Mouse (Mus musculus) stomach, embryonic 14.5 days (tissue): Measurements from ENCODE around the gene Hsdl1. TPM values are rescaled to one million over a fixed set of nuclear protein-coding genes. Genes with fewer than 3 reads are reported as not detected.

ENCODE experiments used
- ATAC-seq: fragments of 200-750 bp; cut with Nextera tagmentation; 2 replicates; pipeline ENCODE4 v1.8.0; 2017; ENCODE audit warnings: low read depth, moderate TSS enrichment; ENCODE audit not compliant: insufficient number of reproducible peaks, insufficient read depth, low FRiP score
- H3K27ac ChIP-seq: fragments of 300-500 bp; sonication (generic); 2 replicates; pipeline ENCODE4 v1.5.1; 2014; ENCODE audit warnings: mild to moderate bottlenecking, low read length, moderate library complexity, mixed read lengths
- H3K27me3 ChIP-seq: fragments of 300-500 bp; sonication (generic); 2 replicates; pipeline ENCODE4 v1.6.1; 2014; ENCODE audit warnings: low read length, control low read depth, mixed read lengths; ENCODE audit not compliant: control insufficient read depth, insufficient read depth
- H3K36me3 ChIP-seq: fragments of 300-500 bp; sonication (generic); 2 replicates; pipeline ENCODE4 v1.6.1; 2014; ENCODE audit warnings: mild to moderate bottlenecking, control low read depth, low read length, moderate library complexity, mixed read lengths; ENCODE audit not compliant: control insufficient read depth, insufficient read depth
- H3K4me1 ChIP-seq: fragments of 300-500 bp; sonication (generic); 2 replicates; pipeline ENCODE4 v1.6.1; 2014; ENCODE audit warnings: low read length, control low read depth, mixed read lengths; ENCODE audit not compliant: control insufficient read depth, insufficient read depth
- H3K4me2 ChIP-seq: fragments of 300-500 bp; sonication (generic); replicated peaks from 2 replicates; pipeline ENCODE4 v1.6.1; 2014; ENCODE audit warnings: low read depth, low read length, control low read depth
- H3K4me3 ChIP-seq: fragments of 300-500 bp; sonication (generic); 2 replicates; pipeline ENCODE4 v1.5.1; 2014; ENCODE audit warnings: low read depth, low read length, control low read depth
- H3K9ac ChIP-seq: fragments of 300-500 bp; sonication (generic); replicated peaks from 2 replicates; pipeline ENCODE4 v1.6.1; 2014; ENCODE audit warnings: low read depth, mild to moderate bottlenecking, control low read depth, low read length, moderate library complexity, mixed read lengths
- H3K9me3 ChIP-seq: fragments of 300-500 bp; sonication (generic); 2 replicates; pipeline ENCODE4 v1.6.1; 2016; ENCODE audit warnings: low read depth, low read length, control low read depth; ENCODE audit not compliant: control insufficient read depth
- WGBS: fragments of 180-500 bp; shearing (Covaris S2); extraction: QIAGEN DNeasy Blood & Tissue Kit; methylation state at CpG from one replicate; pipeline ENCODE4 v1.1.7; 2014; 5-methylcytosine and 5-hydroxymethylcytosine counted together
- polyA plus RNA-seq: library from polyadenylated mRNA; unstranded; fragments of >200 nt; fragmentation: Nextera tagmentation; extraction: Ambion mirVana; gene quantifications from 2 replicates; pipeline ENCODE4 v1.2.1, GENCODE M21; 2014

Gene Hsdl1
- polyA plus RNA-seq, 1 experiment from 2014 or later = 37.3 TPM

- no peak for ATAC-seq
- Histone ChIP-seq H3K4me3 (no peak overlapping the region), H3K4me1 (no peaks in the 10 kb centered on the region), H3K36me3 (peaks cover 84% of the 10 kb centered on the region), H3K9ac (no peak overlapping the region), H3K27ac (no peak overlapping the region), H3K27me3 (no peaks in the 10 kb centered on the region), H3K4me2 (no peak overlapping the region), H3K9me3 (no peaks in the 10 kb centered on the region)
- 79% methylated on average over 4 of the region's 4 CpGs for WGBS
These were observed 61.6 kb downstream of the Hsdl1 start for GRCm38 (mm10) chr8:119513405-119513804.

Other genes with a start within 250 kb of the Hsdl1 start
- gene Hsbp1, start 230.7 kb downstream of the Hsdl1 start, polyA plus RNA-seq = 333 and 341 TPM in 2 replicates
- gene Mlycd, start 180.3 kb downstream of the Hsdl1 start, polyA plus RNA-seq = 16.7 and 18.7 TPM in 2 replicates
- 2.3 and 3.7 TPM in 2 replicates for gene Osgin1, start 141.1 kb downstream of the Hsdl1 start, polyA plus RNA-seq
- gene Necab2, start 128.5 kb downstream of the Hsdl1 start, polyA plus RNA-seq = 1.5 and 2.2 TPM in 2 replicates
- gene Slc38a8, start 73.5 kb downstream of the Hsdl1 start, polyA plus RNA-seq = 0.13 TPM in 1 of 2 replicates, not detected in the other
- 115 and 126 TPM in 2 replicates for gene Mbtps1, start 16.4 kb downstream of the Hsdl1 start, polyA plus RNA-seq
- gene Dnaaf1, start 52 bp upstream of the Hsdl1 start, polyA plus RNA-seq = 0.19 TPM in 1 of 2 replicates, not detected in the other
- gene Taf1c, start 30.0 kb upstream of the Hsdl1 start, polyA plus RNA-seq = 10.5 and 11.4 TPM in 2 replicates
- gene Adad2, start 37.6 kb upstream of the Hsdl1 start, polyA plus RNA-seq = not detected in 2 replicates
- 0.23 and 0.31 TPM in 2 replicates for gene Kcng4, start 60.5 kb upstream of the Hsdl1 start, polyA plus RNA-seq
- 12.6 and 13.3 TPM in 2 replicates for gene Wfdc1, start 91.2 kb upstream of the Hsdl1 start, polyA plus RNA-seq
- 2.6 and 3.7 TPM in 2 replicates for gene Atp2c2, start 124.8 kb upstream of the Hsdl1 start, polyA plus RNA-seq
- 10.4 and 11.7 TPM in 2 replicates for gene Tldc1, start 203.2 kb upstream of the Hsdl1 start, polyA plus RNA-seq